Mouse (Mus musculus): ENCODE measurements at regions not wholly inside any gene's neighbourhood (a gene's known extent, or its start where the extent isn't known, plus 50 kb on each side); places are given as distances from the start of the nearest gene placed in this dataset.

- 93% methylated on average over 4 of the region's 4 CpGs for WGBS
- no peak overlapping the region for H3K4me3 ChIP-seq
- H3K27me3 ChIP-seq (ENCODE audit: insufficient read depth, poor library complexity, severe bottlenecking) = no peaks in the 10 kb centered on the region
- DNase-seq (ENCODE audit: low spot score) = no peak
- H3K27ac ChIP-seq = no peak overlapping the region
- no peaks in the 10 kb centered on the region for H3K4me1 ChIP-seq (replicated peaks)
- H3K36me3 ChIP-seq = no peaks in the 10 kb centered on the region
- H3K9me3 ChIP-seq = no peaks in the 10 kb centered on the region
Observed at GRCm38 (mm10) chr8:31427706-31428105, 2000.8 kb upstream of the 5930422O12Rik start.

GRCm38 (mm10) chr8:31436445-31437191 lies 1991.9 kb upstream of the 5930422O12Rik start:
- DNase-seq (ENCODE audit: low spot score) = no peak
- H3K27ac ChIP-seq = no peak overlapping the region
- no peak overlapping the region for H3K4me3 ChIP-seq
- WGBS = 86% methylated on average over 10 of the region's 10 CpGs
- H3K36me3 ChIP-seq = no peaks in the 10 kb centered on the region
- no peaks in the 10 kb centered on the region for H3K9me3 ChIP-seq
- H3K4me1 ChIP-seq (replicated peaks) = no peaks in the 10 kb centered on the region
- H3K27me3 ChIP-seq (ENCODE audit: insufficient read depth, poor library complexity, severe bottlenecking) = no peaks in the 10 kb centered on the region

GRCm38 (mm10) chr8:31444834-31445233 lies 1983.7 kb upstream of the 5930422O12Rik start:
- WGBS = 27% methylated on average over 1 of the region's 1 CpGs
- no peaks in the 10 kb centered on the region for H3K36me3 ChIP-seq
- H3K27me3 ChIP-seq (ENCODE audit: insufficient read depth, poor library complexity, severe bottlenecking) = no peaks in the 10 kb centered on the region
- DNase-seq (ENCODE audit: low spot score) = no peak
- H3K9me3 ChIP-seq = no peaks in the 10 kb centered on the region
- H3K27ac ChIP-seq = no peak overlapping the region
- no peak overlapping the region for H3K4me3 ChIP-seq
- H3K4me1 ChIP-seq (replicated peaks) = peaks cover 4% of the 10 kb centered on the region; the same call in 1 of the 2 replicates

- no peaks in the 10 kb centered on the region for H3K9me3 ChIP-seq
- H3K4me3 ChIP-seq = no peak overlapping the region
- WGBS = 87% methylated on average over 2 of the region's 2 CpGs
- no peak for DNase-seq (ENCODE audit: low spot score)
- H3K36me3 ChIP-seq = no peaks in the 10 kb centered on the region
- peaks cover 4% of the 10 kb centered on the region; the same call in 1 of the 2 replicates for H3K4me1 ChIP-seq (replicated peaks)
- H3K27me3 ChIP-seq (ENCODE audit: insufficient read depth, poor library complexity, severe bottlenecking) = no peaks in the 10 kb centered on the region
- no peak overlapping the region for H3K27ac ChIP-seq
Observed at GRCm38 (mm10) chr8:31447984-31448383, 1980.5 kb upstream of the 5930422O12Rik start.

- Histone ChIP-seq H3K27ac (no peak overlapping the region), H3K4me1 (replicated peaks) (peaks cover 8% of the 10 kb centered on the region; the same call in 1 of the 2 replicates), H3K36me3 (no peaks in the 10 kb centered on the region), H3K27me3 (ENCODE audit: insufficient read depth, poor library complexity, severe bottlenecking) (no peaks in the 10 kb centered on the region), H3K4me3 (no peak overlapping the region), H3K9me3 (no peaks in the 10 kb centered on the region)
- WGBS = 51% methylated on average over 16 of the region's 16 CpGs
- peak; percentile 8 for DNase-seq (ENCODE audit: low spot score)
Observed at GRCm38 (mm10) chr8:31454736-31455391, 1973.6 kb upstream of the 5930422O12Rik start.

GRCm38 (mm10) chr8:31460349-31460748 lies 1968.2 kb upstream of the 5930422O12Rik start:
- Histone ChIP-seq H3K9me3 (no peaks in the 10 kb centered on the region), H3K27ac (no peak overlapping the region), H3K36me3 (no peaks in the 10 kb centered on the region), H3K4me3 (no peak overlapping the region), H3K27me3 (ENCODE audit: insufficient read depth, poor library complexity, severe bottlenecking) (no peaks in the 10 kb centered on the region), H3K4me1 (replicated peaks) (peaks cover under 1% of the 10 kb centered on the region; the same call in 1 of the 2 replicates)
- 90% methylated on average over 3 of the region's 3 CpGs for WGBS
- no peak for DNase-seq (ENCODE audit: low spot score)
